Mouse (Mus musculus): ENCODE data around the gene Retreg1. TPM values are rescaled to one million over a fixed set of nuclear protein-coding genes. Genes with fewer than 3 reads are reported as not detected.

Retreg1 gene
- polyA plus RNA-seq, 1 experiment from 2014 or later, result 19.5 TPM

GRCm38 (mm10) chr15:25844771-25845170, 1.8 kb downstream of the Retreg1 start:
- 58% methylated on average over 4 of the region's 4 CpGs for WGBS
- peaks cover 9% of the 10 kb centered on the region; the same call in 1 of the 2 replicates for H3K4me1 ChIP-seq (ENCODE audit: control insufficient read depth, insufficient read depth, low read length)
- no peaks in the 10 kb centered on the region for H3K36me3 ChIP-seq (ENCODE audit: control insufficient read depth, insufficient read depth, low read length)
- H3K4me2 ChIP-seq (ENCODE audit: low read depth, low read length), result peak overlapping the region; percentile 84; the same call in 1 of the 2 replicates
- H3K9ac ChIP-seq (ENCODE audit: low read length), result no peak overlapping the region
- no peak overlapping the region for H3K27ac ChIP-seq (ENCODE audit: low read length)
- ATAC-seq (ENCODE audit: insufficient read depth, low FRiP score), result no peak
- H3K27me3 ChIP-seq (ENCODE audit: control insufficient read depth, insufficient read depth, low read length), result peaks cover 15% of the 10 kb centered on the region; the same call in 1 of the 2 replicates
- H3K9me3 ChIP-seq (replicated peaks; ENCODE audit: control insufficient read depth, low read length), result no peaks in the 10 kb centered on the region
- H3K4me3 ChIP-seq (replicated peaks; ENCODE audit: low read length), result no peak overlapping the region

DNA sequence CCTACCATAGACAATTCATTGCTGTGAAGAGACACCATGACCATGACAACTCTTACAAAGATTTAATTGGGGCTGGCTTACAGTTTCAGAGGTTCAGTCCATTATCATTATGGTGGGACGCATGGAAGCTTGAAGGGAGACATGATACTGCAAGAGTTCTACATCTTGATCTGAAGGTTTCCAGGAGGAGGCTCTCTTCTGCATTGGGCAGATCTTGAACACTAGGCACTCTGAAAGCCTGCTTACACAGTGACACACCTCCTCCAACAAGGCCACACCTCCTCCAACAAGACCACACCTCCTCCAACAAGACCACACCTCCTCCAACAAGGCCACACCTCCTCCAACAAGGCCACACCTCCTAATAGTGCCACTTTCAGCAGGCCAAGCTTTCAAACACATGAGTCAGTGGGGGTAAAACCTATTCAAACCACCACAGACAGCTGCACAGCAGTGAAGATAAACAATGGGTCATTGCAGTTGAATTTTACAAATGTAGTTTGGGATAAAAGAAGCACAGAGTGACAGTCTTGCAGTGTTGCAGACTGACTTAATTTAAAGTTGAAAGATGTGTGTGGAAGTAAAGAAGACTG, 4.7 kb downstream of the Retreg1 start:
- H3K9me3 ChIP-seq (replicated peaks; ENCODE audit: control insufficient read depth, low read length), result no peaks in the 10 kb centered on the region
- H3K4me2 ChIP-seq (ENCODE audit: low read depth, low read length), result no peak overlapping the region
- no peak overlapping the region for H3K4me3 ChIP-seq (replicated peaks; ENCODE audit: low read length)
- H3K27me3 ChIP-seq (ENCODE audit: control insufficient read depth, insufficient read depth, low read length), result peaks cover 7% of the 10 kb centered on the region; the same call in 1 of the 2 replicates
- no peaks in the 10 kb centered on the region for H3K36me3 ChIP-seq (ENCODE audit: control insufficient read depth, insufficient read depth, low read length)
- H3K27ac ChIP-seq (ENCODE audit: low read length), result no peak overlapping the region
- H3K4me1 ChIP-seq (ENCODE audit: control insufficient read depth, insufficient read depth, low read length), result 0 out of 2 replicates have a peak, but pooled peaks cover 7% of the 10 kb centered on the region
- ATAC-seq (ENCODE audit: insufficient read depth, low FRiP score), result no peak
- 95% methylated on average over 1 of the region's 1 CpGs for WGBS
- H3K9ac ChIP-seq (ENCODE audit: low read length), result no peak overlapping the region

DNA sequence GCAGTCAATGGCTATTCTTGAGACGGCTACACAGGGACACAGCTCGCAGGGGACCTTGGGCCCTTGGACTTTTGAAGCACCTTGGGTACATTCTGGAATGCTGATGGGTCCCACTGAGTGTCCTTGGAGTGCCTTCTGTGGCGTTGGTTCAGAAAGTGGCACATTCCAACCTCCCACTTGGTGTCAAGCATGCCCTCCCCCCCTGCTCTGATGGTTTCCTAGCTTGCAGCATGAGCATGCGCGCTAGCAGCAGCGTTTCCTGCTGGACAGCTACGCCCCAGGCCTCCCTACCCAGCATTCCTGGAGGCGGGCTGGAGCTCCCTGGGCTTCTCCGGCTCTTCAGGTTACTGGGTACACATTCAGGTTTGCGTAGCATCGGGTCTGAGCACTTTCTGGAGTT, 7.6 kb downstream of the Retreg1 start:
- Histone ChIP-seq H3K4me1 (ENCODE audit: control insufficient read depth, insufficient read depth, low read length) (no peaks in the 10 kb centered on the region), H3K27me3 (ENCODE audit: control insufficient read depth, insufficient read depth, low read length) (no peaks in the 10 kb centered on the region), H3K4me2 (ENCODE audit: low read depth, low read length) (no peak overlapping the region), H3K27ac (ENCODE audit: low read length) (no peak overlapping the region), H3K4me3 (replicated peaks; ENCODE audit: low read length) (no peak overlapping the region), H3K36me3 (ENCODE audit: control insufficient read depth, insufficient read depth, low read length) (no peaks in the 10 kb centered on the region), H3K9me3 (replicated peaks; ENCODE audit: control insufficient read depth, low read length) (no peaks in the 10 kb centered on the region), H3K9ac (ENCODE audit: low read length) (no peak overlapping the region)
- ATAC-seq (ENCODE audit: insufficient read depth, low FRiP score), result no peak
- WGBS, result 65% methylated on average over 11 of the region's 11 CpGs

DNA sequence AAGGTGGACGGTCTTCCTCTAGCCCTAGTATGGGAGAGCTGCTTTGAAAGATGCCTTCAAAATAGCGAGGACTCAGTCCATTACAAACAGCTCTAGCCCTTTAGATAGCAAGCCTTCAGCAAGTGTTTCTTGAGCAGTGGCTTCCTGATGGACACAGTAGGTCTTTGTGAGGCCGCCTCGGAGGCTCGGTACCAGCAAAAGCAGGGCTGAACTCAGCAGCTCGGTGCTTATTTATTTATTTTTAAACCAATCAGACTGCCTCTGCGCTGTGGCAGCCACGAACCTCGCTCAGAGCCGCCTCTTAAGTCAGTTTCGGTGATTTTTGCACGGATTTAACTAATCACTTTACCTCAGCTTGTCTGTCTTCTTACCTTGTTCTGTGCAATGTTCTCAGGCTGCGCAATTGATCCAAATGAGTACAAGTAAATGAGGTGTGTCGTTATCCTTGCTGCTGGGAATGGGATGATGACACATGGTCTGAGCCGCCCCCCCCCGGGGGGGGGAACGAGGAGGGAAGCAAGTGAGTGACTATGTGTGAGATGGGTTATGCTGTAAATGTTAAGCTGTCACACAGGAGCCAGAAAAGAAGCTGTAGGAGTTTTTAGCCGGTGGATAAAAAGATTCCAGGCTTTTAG, 11.4 kb downstream of the Retreg1 start:
- ATAC-seq (ENCODE audit: insufficient read depth, low FRiP score), result no peak
- Histone ChIP-seq H3K27ac (ENCODE audit: low read length) (no peak overlapping the region), H3K4me1 (ENCODE audit: control insufficient read depth, insufficient read depth, low read length) (no peaks in the 10 kb centered on the region), H3K9me3 (replicated peaks; ENCODE audit: control insufficient read depth, low read length) (no peaks in the 10 kb centered on the region), H3K9ac (ENCODE audit: low read length) (no peak overlapping the region), H3K36me3 (ENCODE audit: control insufficient read depth, insufficient read depth, low read length) (no peaks in the 10 kb centered on the region), H3K27me3 (ENCODE audit: control insufficient read depth, insufficient read depth, low read length) (no peaks in the 10 kb centered on the region), H3K4me3 (replicated peaks; ENCODE audit: low read length) (no peak overlapping the region), H3K4me2 (ENCODE audit: low read depth, low read length) (no peak overlapping the region)
- 65% methylated on average over 18 of the region's 18 CpGs for WGBS

GRCm38 (mm10) chr15:25858611-25859058, 15.7 kb downstream of the Retreg1 start:
- Histone ChIP-seq H3K4me3 (replicated peaks; ENCODE audit: low read length) (0 out of 2 replicates have a peak overlapping the region, but pooled peaks have one; percentile 5), H3K9ac (ENCODE audit: low read length) (no peak overlapping the region), H3K36me3 (ENCODE audit: control insufficient read depth, insufficient read depth, low read length) (no peaks in the 10 kb centered on the region), H3K4me2 (ENCODE audit: low read depth, low read length) (peak overlapping the region; percentile 31; the same call in 1 of the 2 replicates), H3K27ac (ENCODE audit: low read length) (no peak overlapping the region), H3K27me3 (ENCODE audit: control insufficient read depth, insufficient read depth, low read length) (no peaks in the 10 kb centered on the region), H3K9me3 (replicated peaks; ENCODE audit: control insufficient read depth, low read length) (no peaks in the 10 kb centered on the region), H3K4me1 (ENCODE audit: control insufficient read depth, insufficient read depth, low read length) (no peaks in the 10 kb centered on the region)
- WGBS, result 57% methylated on average over 12 of the region's 12 CpGs
- no peak for ATAC-seq (ENCODE audit: insufficient read depth, low FRiP score)

DNA sequence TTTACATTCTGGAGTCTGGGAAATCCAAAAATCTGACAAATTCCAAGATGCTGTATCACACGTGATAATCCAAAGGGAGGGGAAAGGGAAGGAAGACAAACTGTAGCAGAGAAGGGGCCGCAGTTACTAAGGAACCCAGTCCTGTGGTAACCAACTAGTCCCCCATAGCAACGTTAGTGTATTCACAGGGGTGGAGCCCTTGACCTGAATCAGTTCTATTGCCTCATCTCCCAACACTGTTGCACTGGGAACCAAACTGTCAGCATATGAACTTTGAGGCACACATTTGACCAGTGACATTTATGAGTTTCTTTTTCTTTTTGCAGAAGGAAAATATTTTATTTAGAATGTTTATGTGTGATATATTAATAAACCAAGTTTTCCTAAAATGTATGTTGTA, 16.5 kb downstream of the Retreg1 start:
- Histone ChIP-seq H3K9ac (ENCODE audit: low read length) (no peak overlapping the region), H3K4me1 (ENCODE audit: control insufficient read depth, insufficient read depth, low read length) (no peaks in the 10 kb centered on the region), H3K4me2 (ENCODE audit: low read depth, low read length) (no peak overlapping the region), H3K9me3 (replicated peaks; ENCODE audit: control insufficient read depth, low read length) (no peaks in the 10 kb centered on the region), H3K36me3 (ENCODE audit: control insufficient read depth, insufficient read depth, low read length) (no peaks in the 10 kb centered on the region), H3K27me3 (ENCODE audit: control insufficient read depth, insufficient read depth, low read length) (no peaks in the 10 kb centered on the region), H3K27ac (ENCODE audit: low read length) (no peak overlapping the region), H3K4me3 (replicated peaks; ENCODE audit: low read length) (no peak overlapping the region)
- WGBS, result 36% methylated on average over 3 of the region's 3 CpGs
- ATAC-seq (ENCODE audit: insufficient read depth, low FRiP score), result no peak

GRCm38 (mm10) chr15:25861900-25862299, 18.9 kb downstream of the Retreg1 start:
- no peaks in the 10 kb centered on the region for H3K36me3 ChIP-seq (ENCODE audit: control insufficient read depth, insufficient read depth, low read length)
- no peaks in the 10 kb centered on the region for H3K27me3 ChIP-seq (ENCODE audit: control insufficient read depth, insufficient read depth, low read length)
- no peaks in the 10 kb centered on the region for H3K4me1 ChIP-seq (ENCODE audit: control insufficient read depth, insufficient read depth, low read length)
- no peak overlapping the region for H3K4me3 ChIP-seq (replicated peaks; ENCODE audit: low read length)
- ATAC-seq (ENCODE audit: insufficient read depth, low FRiP score), result no peak
- no peak overlapping the region for H3K27ac ChIP-seq (ENCODE audit: low read length)
- WGBS, result 84% methylated on average over 7 of the region's 7 CpGs
- no peaks in the 10 kb centered on the region for H3K9me3 ChIP-seq (replicated peaks; ENCODE audit: control insufficient read depth, low read length)
- H3K9ac ChIP-seq (ENCODE audit: low read length), result no peak overlapping the region
- H3K4me2 ChIP-seq (ENCODE audit: low read depth, low read length), result no peak overlapping the region

DNA sequence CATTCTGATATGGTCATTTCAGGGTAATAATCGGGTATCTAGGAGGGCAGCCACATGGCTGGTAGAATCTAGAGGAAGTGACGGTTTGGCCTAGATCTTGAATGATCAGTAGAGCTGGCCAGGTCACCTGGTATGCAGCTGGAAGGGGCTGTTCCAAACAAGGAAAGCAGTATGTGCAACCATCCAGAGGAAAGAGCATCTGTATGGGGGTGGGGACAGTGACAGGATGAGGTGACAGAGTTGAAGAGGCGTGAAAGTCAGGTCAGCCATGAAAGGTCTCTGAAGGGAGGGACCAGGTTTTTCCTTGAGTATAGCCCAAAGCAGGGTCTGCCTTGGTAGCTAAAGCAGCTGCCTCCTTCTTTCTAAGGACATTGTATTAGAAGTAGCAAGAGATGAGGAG, 22.6 kb downstream of the Retreg1 start:
- H3K9me3 ChIP-seq (replicated peaks; ENCODE audit: control insufficient read depth, low read length), result no peaks in the 10 kb centered on the region
- H3K9ac ChIP-seq (ENCODE audit: low read length), result no peak overlapping the region
- H3K4me2 ChIP-seq (ENCODE audit: low read depth, low read length), result no peak overlapping the region
- H3K36me3 ChIP-seq (ENCODE audit: control insufficient read depth, insufficient read depth, low read length), result no peaks in the 10 kb centered on the region
- H3K4me1 ChIP-seq (ENCODE audit: control insufficient read depth, insufficient read depth, low read length), result no peaks in the 10 kb centered on the region
- H3K4me3 ChIP-seq (replicated peaks; ENCODE audit: low read length), result no peak overlapping the region
- WGBS, result 88% methylated on average over 3 of the region's 3 CpGs
- H3K27me3 ChIP-seq (ENCODE audit: control insufficient read depth, insufficient read depth, low read length), result no peaks in the 10 kb centered on the region
- H3K27ac ChIP-seq (ENCODE audit: low read length), result no peak overlapping the region
- no peak for ATAC-seq (ENCODE audit: insufficient read depth, low FRiP score)

- no peaks in the 10 kb centered on the region for H3K36me3 ChIP-seq (ENCODE audit: control insufficient read depth, insufficient read depth, low read length)
- H3K27ac ChIP-seq (ENCODE audit: low read length), result no peak overlapping the region
- H3K9ac ChIP-seq (ENCODE audit: low read length), result no peak overlapping the region
- no peak overlapping the region for H3K4me3 ChIP-seq (replicated peaks; ENCODE audit: low read length)
- no peaks in the 10 kb centered on the region for H3K9me3 ChIP-seq (replicated peaks; ENCODE audit: control insufficient read depth, low read length)
- no peaks in the 10 kb centered on the region for H3K27me3 ChIP-seq (ENCODE audit: control insufficient read depth, insufficient read depth, low read length)
- no peak overlapping the region for H3K4me2 ChIP-seq (ENCODE audit: low read depth, low read length)
- 85% methylated on average over 6 of the region's 6 CpGs for WGBS
- no peak for ATAC-seq (ENCODE audit: insufficient read depth, low FRiP score)
- H3K4me1 ChIP-seq (ENCODE audit: control insufficient read depth, insufficient read depth, low read length), result no peaks in the 10 kb centered on the region
These were observed 23.1 kb downstream of the Retreg1 start for GRCm38 (mm10) chr15:25866106-25866505.

Measured in stomach, embryonic 16.5 days (tissue).